Mouse (Mus musculus): ENCODE measurements around the gene Gm45213.

Gm45213 gene

GRCm38 (mm10) chr7:66043552-66044459 lies at the start of gene Gm45213:
Gene Gm45213, plus strand, starts transcription at chr7:66043602.
- DNase-seq (ENCODE audit: low read depth, low spot score), result no peak

GRCm38 (mm10) chr7:66001035-66001754 lies 42.2 kb upstream of the Gm45213 start:
- DNase-seq (ENCODE audit: low read depth, low spot score), result no peak

GRCm38 (mm10) chr7:66001797-66002196 lies 41.6 kb upstream of the Gm45213 start:
- no peak for DNase-seq (ENCODE audit: low read depth, low spot score)

- DNase-seq (ENCODE audit: low read depth, low spot score), result no peak
These were observed 40.0 kb upstream of the Gm45213 start for GRCm38 (mm10) chr7:66003447-66003846.

GRCm38 (mm10) chr7:66003865-66004638 lies 39.4 kb upstream of the Gm45213 start:
- DNase-seq (ENCODE audit: low read depth, low spot score), result no peak

- DNase-seq (ENCODE audit: low read depth, low spot score), result no peak
These were observed 38.3 kb upstream of the Gm45213 start for GRCm38 (mm10) chr7:66005066-66005465.

- no peak for DNase-seq (ENCODE audit: low read depth, low spot score)
These were observed 35.1 kb upstream of the Gm45213 start for GRCm38 (mm10) chr7:66008161-66008891.

GRCm38 (mm10) chr7:66008892-66009273 lies 34.5 kb upstream of the Gm45213 start:
- DNase-seq (ENCODE audit: low read depth, low spot score), result no peak

- DNase-seq (ENCODE audit: low read depth, low spot score), result no peak
These were observed 32.9 kb upstream of the Gm45213 start for GRCm38 (mm10) chr7:66010518-66010917.

- no peak for DNase-seq (ENCODE audit: low read depth, low spot score)
These were observed 15.7 kb upstream of the Gm45213 start for GRCm38 (mm10) chr7:66027747-66028146.

GRCm38 (mm10) chr7:66028766-66029512 lies 14.5 kb upstream of the Gm45213 start:
- no peak for DNase-seq (ENCODE audit: low read depth, low spot score)

GRCm38 (mm10) chr7:66036809-66037208 lies 6.6 kb upstream of the Gm45213 start:
- DNase-seq (ENCODE audit: low read depth, low spot score), result no peak

- DNase-seq (ENCODE audit: low read depth, low spot score), result no peak
These were observed 5.1 kb upstream of the Gm45213 start for GRCm38 (mm10) chr7:66038261-66038660.

- no peak for DNase-seq (ENCODE audit: low read depth, low spot score)
These were observed 4.7 kb upstream of the Gm45213 start for GRCm38 (mm10) chr7:66038730-66039129.

- DNase-seq (ENCODE audit: low read depth, low spot score), result no peak
These were observed 3.2 kb upstream of the Gm45213 start for GRCm38 (mm10) chr7:66040026-66040814.

- DNase-seq (ENCODE audit: low read depth, low spot score), result no peak
These were observed 1.2 kb downstream of the Gm45213 start for GRCm38 (mm10) chr7:66044617-66045016.

- DNase-seq (ENCODE audit: low read depth, low spot score), result no peak
These were observed 3.8 kb downstream of the Gm45213 start for GRCm38 (mm10) chr7:66046921-66047918.

GRCm38 (mm10) chr7:66047975-66048374 lies 4.6 kb downstream of the Gm45213 start:
- DNase-seq (ENCODE audit: low read depth, low spot score), result no peak

Measured in retina, adult 2 months (tissue).